Mouse (Mus musculus) heart, postnatal 4 days (tissue): ENCODE data around the gene Adgrb3. TPM values are rescaled to one million over a fixed set of nuclear protein-coding genes. Genes with fewer than 3 reads are reported as not detected.
A peak's percentile ranks its signal among the peaks of the same experiment; 100 is the strongest.

ENCODE experiments used
- DNase-seq: peaks from one replicate; pipeline ENCODE4 v3.0.0; 2021
- total RNA-seq, 2 experiments: library from RNA; stranded (reverse); gene quantifications; 2 replicates each; pipeline ENCODE4 v1.2.3; 2021

Gene Adgrb3
- total RNA-seq, 2 experiments from 2014 or later, result 0.07 to 0.18 TPM

DNA sequence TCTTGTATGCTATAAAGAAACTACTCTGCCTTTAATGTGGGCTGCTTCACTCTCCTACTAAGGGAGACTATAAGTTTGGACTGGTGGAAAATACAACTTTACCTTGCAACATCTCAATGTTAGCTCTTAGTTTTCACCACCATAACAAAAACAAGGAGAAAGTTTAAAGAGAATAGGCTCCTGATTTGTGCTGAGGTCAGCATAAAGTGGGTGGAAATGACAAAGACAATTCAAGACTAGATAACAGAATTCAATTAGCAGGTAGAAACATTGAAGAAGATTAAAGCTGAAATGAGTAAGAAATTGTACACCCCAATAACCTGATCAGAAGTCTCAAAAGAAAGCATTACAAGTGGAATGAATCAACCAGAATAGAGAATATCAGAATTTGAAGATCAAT is 578.9 kb downstream of the Adgrb3 start:
- DNase-seq, result no peak

DNA sequence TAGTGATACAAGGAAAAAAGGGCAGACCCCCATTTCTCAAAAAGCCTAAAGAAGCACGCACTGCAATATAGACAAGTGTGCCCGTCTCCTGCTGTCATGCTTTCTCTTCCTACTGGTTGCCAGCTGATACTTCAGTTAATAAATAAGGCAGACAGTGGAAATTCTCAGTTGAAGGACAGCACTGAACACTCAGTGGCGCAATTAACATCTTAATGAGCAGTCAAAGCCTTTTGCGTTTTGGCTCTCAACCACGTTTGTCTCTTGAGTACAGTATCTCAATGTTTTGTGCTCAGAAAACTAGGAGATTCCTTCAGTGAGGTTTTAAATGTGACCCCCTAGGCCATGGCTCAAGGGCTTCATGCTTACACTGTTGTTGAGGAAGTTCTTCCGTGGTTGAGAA is 587.1 kb downstream of the Adgrb3 start:
- no peak for DNase-seq

DNA sequence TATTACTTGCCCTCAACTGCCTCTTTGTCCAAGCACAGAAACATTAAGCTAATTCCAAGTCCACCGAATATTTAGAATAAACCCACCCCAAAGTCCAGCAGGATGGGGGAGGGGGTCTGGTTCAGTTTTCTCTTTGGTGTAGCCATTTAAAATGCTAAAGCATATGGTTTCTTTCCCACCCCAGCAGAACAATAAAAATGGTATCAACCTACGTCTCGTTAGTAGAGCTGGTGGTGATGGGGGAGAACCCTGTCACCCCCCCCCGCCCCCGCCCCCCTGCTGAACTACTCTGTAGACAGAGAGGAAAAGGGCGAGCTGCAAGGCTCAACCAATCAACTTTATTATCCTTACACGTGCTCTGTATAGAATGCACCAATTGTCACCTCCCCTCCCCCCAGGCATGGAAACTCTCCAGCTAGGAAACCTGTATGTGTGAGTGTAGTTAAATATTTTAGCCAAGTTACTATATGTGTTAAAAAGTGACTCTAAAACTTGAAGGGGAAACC is 600.2 kb downstream of the Adgrb3 start:
- no peak for DNase-seq

DNA sequence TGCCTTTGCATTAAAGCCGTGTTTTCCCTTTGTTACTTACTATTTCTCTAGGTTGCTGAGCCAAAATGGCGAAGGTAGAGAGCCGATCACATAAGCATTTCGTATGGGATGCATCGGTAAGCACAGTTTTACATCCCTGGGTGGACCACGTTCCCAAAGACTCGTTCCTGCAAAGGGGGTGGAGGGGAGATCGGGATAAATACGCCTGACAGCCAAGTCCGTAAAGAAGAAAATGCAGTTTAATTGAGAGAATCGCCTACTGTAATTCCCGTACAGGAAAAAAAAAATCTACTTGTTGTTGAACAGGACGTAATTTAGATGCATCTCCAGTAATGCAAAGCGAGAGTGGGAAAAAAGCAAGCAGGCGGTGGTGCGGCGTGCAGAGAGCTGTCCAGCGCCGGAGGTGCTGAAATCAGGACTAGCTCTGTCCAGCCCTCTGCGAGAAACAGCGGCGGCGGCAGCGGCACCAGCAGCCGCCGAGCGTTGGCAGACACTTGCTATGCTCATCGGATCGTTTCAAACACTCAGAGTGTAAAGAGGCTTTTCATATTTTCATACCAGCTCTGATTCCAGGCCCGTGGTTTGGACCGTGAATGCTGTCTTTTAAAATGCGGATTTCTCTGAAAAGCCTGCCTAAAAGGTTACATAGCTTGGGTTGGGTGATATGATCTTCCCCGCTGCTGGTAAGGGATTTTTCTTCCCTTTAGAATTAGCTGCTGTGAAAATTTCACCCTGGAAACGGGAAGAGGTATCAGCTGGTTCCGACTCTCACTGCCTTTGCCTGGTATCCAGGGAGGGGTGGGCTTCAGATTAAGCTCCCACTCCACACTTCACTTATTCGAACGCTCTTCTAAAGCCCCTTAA is 600.9 kb downstream of the Adgrb3 start:
- DNase-seq, result peak; percentile 87

DNA sequence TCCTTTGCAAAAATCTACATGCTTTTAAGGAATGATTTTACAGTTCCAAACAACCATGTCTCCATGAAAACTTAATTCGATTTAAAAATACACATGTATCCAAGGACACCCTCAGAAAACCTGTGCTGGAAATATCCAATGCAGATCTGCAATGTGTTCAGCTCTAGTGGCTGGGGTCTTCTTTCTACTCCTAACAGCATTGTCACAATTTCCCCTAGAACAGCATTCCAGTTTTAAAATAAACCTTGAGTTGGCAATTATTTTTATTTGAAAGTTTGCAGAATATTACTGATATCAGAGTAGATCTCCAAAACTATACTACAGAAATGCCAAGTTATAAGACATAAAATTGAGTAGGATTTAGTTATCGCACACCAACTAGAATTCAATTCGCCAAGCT is 601.6 kb downstream of the Adgrb3 start:
- no peak for DNase-seq

DNA sequence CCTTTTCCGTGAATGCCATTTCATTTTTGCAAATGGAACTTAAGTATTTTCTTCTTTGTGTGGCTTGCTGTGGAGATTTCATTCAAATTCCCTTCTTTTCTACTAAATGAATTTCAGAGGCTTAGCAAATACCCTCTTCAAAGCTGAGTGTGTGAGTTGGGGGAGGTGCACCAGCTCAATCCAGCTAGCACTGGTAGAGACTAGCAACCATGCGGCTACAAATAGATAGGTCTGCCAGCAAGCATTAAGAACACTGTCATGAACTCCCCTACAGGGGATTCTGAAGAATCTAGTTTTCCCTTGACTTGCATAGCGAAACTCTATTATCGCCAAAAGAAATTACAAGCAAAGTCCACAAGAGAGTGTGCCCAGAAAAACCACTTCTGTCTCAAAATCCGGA is 624.9 kb downstream of the Adgrb3 start:
- no peak for DNase-seq

DNA sequence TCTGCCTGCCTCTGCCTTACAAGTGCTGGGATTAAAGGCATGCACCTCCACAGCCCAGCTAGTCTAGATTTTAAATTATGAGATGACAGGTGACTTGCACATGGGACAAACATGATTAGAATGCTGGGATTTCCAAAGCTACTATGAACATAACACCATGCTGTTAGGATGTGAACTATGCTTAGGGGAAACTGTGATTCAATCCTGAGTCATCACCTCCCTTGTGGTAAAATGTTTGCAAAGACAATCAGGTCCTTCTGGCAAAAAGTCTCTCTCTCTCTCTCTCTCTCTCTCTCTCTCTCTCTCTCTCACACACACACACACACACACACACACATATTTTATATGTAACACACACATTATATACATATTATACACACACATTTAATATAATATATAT is 630.1 kb downstream of the Adgrb3 start:
- DNase-seq, result no peak

DNA sequence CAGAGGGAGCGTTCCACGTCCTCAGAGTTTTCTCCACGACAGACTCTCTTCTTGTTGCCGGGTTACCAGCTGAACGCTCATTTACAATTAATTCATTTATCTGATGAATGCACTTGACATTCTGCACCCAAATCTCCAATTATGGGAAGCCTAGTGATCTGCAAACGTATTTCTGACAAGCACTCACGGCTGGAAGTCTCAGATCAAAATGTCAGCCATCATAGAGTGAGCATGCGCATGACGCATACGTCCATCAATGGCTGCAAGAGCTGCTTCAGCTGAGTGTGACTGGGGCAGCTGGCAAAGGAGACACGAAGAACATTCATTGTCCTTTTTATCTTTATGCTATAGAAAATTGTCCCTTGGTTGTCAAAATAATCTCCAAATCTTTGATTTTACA is 637.5 kb downstream of the Adgrb3 start:
- DNase-seq, result no peak

DNA sequence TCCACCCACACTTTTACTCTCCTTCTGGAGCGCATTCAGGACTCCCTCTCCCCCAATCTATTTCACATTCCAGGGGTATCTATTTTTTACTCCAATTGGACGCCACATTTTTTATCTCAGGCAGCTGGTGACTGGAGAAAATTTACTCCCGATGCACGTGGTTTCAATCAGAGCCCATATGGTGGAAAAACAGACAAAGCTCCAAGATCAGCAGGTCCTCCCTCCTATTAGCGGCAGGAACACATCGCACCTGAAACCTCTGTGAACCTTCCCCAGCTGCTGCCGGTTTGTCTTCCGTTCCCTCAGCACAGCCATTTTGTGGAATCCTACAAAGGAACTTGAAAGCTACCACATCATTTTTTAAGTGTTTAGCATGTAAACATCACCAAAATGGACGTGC is 640.2 kb downstream of the Adgrb3 start:
- DNase-seq, result no peak

DNA sequence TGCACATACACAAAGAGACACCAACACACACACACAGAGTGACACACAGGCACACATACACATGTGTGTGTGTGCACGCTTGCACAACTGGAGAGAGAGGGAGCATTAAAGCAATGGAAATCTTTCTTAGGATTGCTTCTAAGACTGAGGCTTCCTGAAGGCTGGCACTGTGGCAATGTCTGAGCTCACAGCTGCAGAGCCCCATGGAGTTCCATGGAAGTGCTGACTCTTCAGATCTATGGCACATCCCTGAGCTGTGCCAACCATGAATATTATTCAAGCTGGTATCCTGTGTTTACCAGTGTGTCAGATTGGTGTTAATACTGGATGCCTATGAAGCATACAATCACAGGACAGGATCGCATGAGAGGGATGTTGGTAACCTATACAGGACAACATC is 643.6 kb downstream of the Adgrb3 start:
- DNase-seq, result no peak

DNA sequence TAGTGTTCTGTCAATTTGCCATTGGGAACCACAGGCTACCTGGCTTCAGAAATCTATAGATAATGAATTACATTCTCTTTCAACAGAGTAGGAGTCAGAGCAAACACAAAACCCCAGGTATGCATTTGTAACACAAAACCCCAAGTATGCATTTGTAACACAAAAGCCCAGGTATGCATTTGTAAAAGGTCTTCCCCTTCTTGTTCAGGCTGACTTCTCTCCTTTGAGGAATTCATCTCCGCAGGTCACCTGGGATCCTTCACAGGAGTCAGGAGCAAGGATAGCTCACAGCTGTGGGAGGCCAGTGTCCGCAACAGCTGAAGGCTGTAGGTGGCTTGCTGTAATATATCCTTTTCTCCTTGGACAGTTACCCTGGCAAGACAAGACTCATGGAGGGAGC is 647.6 kb downstream of the Adgrb3 start:
- no peak for DNase-seq

DNA sequence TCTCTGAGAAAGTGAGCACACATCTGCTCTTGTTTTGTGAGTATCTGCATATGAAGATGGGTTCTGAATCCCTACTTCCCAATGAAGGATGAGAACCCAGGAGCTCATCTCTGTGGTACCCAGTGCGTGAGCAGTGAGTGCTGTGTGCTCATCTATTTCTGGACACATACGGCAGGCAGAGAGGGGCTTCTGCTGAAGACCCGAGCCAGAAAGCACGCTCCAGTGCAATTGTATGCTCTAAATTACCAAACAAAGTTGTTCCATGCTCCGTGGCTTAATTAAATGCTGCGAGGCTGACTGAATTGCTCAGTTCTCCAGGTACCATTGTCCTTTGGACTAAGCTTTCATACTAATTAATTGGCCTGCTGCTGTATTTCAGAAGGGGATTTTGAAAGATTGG is 648.9 kb downstream of the Adgrb3 start:
- no peak for DNase-seq

DNA sequence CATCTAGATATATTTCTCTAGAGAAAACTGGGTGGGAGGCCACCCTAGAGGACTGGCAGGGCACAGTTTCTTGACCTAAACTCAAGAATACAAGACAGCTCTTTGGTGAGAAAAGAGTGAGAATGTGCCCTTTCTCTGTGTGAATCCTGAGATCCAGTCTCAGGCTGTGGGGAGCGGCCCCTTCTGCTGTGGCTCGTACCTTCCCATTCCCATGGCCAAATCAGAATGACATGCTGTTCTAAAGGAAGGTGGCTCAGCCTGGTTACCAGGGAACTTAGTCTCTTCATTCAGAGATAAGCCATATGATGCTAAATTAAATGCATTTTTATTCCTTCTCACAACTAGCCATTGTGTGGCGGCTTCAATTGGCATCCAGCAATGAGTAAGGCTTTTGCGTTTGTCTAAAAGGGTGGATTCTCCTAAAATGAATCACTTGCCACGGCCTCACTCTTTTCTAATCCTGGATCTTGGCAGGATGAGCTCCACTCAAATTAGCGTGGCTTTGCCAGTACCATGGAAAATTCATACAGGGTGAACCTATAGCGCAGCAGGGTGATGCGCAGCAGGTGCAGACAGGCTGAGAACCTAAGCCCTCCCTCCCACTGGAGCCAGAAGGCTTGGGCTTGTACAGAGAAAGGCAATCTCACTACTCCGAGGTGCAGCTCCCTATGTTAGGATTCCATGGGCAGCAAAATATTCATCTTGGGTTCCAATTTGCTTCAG is 649.5 kb downstream of the Adgrb3 start:
- no peak for DNase-seq

DNA sequence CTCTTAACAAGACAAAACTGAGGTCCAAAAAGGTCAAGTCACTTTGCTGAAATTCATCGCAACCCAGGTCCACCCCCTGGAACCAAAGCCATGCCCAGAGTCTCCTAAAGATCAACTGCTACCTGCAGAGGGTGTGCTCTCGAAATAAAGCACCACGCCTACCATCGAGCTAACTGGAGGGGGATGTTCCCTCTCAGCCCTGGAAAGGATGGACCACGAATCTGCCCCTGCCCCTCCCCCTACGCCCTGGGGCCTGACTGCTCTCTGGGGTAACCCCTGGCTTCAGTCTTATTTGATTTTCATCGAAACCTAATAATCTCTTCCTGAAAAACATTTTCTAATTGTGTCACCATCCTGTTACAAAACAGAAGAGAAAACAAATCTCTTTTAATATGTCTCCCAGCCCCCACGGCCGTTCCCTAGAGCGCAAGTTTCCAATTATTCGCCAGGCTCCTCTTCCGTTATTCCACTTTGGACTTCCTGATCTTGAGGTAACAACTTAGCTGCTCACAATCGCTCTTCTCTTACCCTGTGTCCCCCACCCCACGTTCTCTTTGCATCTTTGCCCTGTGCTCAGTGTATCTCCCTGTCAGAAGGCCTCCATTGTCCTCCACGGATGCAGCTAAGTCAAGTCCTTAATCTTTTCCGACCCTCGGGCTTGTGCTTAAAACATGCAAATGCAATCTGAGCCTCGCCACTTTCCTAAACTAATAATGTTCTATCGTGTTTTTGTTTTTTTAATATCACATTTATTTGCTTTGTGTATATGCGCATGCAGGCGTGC is 651.0 kb downstream of the Adgrb3 start:
- DNase-seq, result no peak

DNA sequence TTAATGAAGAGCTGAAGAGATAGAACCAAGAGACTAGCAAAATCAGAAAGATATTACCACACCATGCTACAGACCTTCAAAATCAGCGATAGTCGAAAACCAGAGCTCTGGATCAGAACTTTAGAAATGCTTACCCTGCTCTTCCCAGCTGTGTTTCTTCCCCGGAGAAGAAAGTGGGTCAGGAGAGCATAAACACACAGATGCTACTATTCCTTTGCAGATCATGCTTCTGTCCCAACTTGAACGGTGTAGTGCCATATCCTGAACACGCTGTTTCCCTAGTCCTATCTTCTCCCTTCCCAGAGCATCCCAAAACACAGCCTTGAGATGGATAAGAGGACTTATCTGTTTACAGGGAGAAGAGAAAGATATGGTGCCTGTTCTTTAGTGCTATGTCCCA is 662.4 kb downstream of the Adgrb3 start:
- no peak for DNase-seq

DNA sequence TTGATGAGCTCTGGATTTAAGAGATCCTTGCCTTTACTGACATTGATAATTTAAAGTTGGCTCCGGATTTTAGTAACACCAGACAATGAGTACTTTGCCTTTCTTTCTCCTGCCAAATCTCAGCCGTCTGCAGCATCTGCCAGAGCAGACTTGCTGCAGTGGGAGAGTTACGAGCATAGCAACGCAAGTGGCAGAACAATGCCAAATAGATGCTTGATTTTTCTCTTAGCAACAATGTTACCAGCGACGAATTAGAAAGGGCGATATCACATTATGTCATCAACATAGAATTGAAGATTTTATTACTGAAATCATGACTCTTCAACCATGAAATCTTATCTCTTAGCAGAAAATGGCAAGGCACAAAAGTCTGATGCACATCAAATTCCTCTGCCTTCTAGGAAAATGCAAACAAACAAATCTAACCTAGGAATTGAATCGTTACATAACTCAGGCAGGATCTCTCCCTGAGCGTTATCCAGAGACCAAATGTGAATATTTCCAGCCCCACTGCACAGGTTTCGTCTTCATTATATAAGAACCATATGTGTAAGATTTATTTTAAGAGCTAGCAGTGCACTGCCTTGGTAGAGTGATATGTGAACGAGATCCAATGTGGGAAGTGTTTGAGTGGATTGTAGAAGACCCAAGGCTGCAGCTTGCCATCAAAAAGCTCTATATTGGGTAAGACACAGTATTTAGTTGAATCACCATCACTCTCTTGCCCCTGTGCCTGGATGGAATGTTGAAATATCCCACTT is 663.3 kb downstream of the Adgrb3 start:
- DNase-seq, result no peak

DNA sequence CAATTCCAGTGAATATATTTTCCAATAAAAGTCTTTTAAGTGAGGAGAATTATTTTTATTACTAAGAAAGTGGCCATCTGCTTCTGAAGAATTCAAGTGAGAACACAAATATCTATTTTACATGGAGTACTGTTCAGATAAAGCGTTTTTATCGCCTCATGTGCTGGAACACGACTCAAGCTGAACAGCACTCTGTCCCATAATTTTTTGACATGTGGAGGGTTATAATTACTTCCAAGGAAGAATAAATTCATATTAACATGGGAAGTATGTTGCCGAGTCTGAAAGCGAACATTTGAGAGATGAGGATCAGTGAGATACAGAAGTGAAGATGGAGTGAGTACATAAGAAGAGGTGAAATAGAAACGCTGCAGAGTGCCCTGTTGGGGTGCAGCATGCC is 665.9 kb downstream of the Adgrb3 start:
- no peak for DNase-seq

DNA sequence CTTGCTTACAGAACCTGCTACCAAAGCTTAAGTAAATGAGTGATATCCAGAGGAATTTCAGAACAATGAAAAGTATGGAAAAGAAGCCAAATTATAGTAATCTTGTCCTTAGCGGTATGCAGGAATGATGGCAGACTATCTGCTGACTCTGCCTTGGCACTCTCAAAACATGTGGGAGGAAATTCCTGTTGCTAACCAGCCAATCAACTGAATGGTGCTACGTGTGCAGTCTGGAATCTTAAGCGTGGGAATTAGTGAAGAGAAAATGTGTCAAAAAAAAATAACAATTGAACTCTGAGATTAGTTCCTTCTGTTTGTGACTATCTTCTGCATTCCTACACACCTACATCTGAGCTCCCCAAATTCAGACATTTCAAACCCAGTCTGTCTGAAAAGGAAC is 683.3 kb downstream of the Adgrb3 start:
- no peak for DNase-seq

DNA sequence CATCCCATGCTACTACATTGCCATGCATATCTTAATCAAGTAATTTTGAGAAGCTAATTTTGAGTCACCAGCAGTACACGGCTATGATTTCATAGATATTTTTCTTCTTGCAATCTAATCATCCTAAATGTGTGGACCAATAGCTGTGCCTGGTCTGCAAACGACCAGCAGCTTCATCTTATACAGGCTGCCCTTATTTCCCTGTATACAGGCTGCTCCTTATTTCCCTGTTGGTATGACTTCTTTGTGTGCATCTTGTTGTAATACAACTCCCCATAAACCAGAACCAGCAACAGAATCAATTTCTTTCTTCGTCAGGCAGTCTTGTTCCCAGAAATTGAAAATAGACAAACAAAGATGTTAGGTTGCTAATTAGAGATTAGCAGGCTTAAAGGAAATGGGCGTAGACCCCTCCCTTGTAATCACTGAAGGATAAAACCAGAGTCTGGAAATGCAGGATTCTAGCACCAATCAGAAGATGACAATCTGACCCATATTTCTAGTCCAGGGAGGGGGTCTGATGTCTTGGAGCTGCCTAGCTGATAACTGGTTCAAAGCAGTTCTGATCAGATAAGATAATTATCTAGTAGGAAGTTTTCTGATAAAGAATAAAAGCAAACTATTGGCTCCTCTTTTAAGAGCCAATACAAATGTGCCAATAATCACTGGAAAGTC is 697.2 kb downstream of the Adgrb3 start:
- no peak for DNase-seq

DNA sequence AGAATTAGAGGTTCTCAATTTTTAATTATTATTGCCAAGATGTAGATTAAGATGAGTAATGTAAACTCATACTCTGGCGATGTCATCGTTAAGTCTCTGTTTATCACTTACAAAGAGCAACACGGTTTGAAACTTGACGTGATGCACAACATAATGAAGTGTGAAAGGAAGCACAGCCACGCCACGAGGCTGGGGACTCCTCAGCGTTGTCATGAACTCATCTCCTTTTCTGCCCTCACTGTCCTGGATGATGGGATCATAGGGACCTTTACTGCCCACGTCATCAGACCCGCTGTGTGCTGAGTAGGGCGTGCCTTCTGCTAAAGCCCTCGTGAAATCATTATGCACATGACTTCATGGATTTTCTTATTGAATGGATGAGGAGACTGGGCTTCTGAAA is 714.0 kb downstream of the Adgrb3 start:
- no peak for DNase-seq

DNA sequence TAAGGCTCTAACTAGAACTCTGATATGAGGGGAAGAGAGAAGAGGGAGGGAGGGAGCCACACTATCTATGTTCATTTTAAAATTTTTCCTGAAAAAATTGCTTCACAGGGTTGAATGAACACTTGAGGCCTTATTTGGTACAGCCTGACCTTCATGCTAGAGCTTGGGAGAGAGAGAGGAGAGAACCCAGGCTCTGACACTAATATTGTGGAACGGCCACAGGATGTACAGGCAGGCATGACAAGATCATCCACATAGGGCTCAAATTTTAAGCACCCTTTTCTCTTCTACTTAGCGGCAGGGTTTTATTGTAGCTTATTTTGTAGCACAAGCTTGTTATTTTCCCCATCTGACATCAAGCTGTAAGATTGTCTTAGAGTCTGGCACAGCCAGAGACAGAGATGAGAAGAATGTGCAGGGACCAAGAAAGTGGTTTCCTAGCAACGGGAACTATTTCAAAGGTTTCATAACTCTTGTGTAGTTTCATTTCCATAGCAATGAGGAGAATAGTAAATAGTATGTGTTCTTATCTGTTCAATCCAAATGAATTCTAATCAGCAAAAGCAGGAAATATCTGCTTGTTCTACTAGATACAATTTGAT is 721.9 kb downstream of the Adgrb3 start:
- DNase-seq, result no peak
